Mouse (Mus musculus) liver, postnatal 0 days (tissue): ENCODE data around the gene Olfr1276.

Source experiments
- CTCF ChIP-seq: sonication (generic); IDR thresholded peaks from 2 replicates; pipeline ENCODE4 v1.5.1; 2016; ENCODE audit warnings: antibody characterized with exemption, low read depth
- EP300 ChIP-seq: IDR thresholded peaks from 2 replicates; pipeline ENCODE4 v1.6.1; 2016; ENCODE audit warnings: antibody characterized with exemption, low read depth, mild to moderate bottlenecking

DNA sequence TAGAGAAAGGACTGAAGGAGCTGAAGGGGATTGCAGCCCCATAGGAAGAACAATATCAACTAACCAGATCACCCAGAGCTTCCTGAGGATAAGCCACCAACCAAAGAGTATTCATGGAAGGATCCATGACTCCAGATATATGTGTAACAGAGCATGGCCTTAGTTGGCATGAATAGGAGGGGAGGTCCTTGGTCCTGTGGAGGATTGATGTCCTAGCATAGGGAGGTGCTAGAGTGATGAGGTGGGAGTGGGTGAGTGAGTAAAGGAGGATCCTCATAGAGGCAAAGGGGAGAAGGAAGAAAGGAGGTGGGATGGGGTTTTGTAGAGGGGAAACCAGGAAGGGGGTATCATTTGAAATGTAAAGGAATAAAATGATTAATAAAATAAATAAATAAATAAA lies 44.2 kb downstream of the Olfr1276 start:
- TF ChIP-seq CTCF (no peak), EP300 (no peak)
